Comparison of ENCODE assay signal across 8 mouse cellular contexts in the genomic region with DNA sequence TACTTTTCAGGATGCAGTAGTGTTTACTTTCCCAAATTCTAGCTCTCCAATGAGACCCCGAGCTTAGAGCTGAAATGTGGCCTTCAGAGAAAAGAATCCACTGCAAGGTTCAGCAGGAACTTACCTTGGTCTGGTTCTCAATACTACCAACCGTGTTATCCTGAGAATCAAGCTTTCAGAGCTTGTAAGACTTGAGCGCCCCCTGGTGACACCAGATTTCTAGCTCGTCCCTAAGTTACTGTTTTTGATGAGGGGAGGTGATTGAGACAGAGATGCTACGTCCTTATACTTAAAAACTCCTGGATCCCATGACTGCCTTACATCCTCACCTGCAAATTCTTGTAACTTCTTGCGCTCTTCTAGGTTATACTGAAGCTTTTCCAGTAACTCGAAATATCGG. TPM values are rescaled to one million over a fixed set of nuclear protein-coding genes. Genes with fewer than 3 reads are reported as not detected.
DNase-seq lines count a peak whose midpoint lies in the region; ATAC-seq and TF ChIP-seq lines count a peak whose summit lies in the region.
"Had no signal": no experiment of that assay in that cellular context is flagged by ENCODE, and none has a peak within 500 bp of the region (broad histone marks: within the 10 kb centered on the region; RNA-seq: fewer than 3 reads in every experiment).

No protein-coding gene starts in this region.

- no peak overlapping the region for H3K4me2 ChIP-seq in lung, postnatal 0 days (replicated peaks; ENCODE audit: low read depth, low read length)

- TF ChIP-seq EP300 in lung, postnatal 0 days (IDR thresholded peaks at IDR 0.05), result no peak

- TF ChIP-seq CTCF in lung, postnatal 0 days (IDR thresholded peaks at IDR 0.05), result peak; percentile 86

- no peaks in the 10 kb centered on the region for H3K4me1 ChIP-seq in lung, postnatal 0 days (ENCODE audit: insufficient read depth, low read depth, low read length)

- H3K4me3 ChIP-seq in lung, postnatal 0 days (ENCODE audit: low read depth, low read length), result no peak overlapping the region

- no peak for ATAC-seq in lung, postnatal 0 days

- DNase-seq in CD4-positive helper T cell, adult 2 months (ENCODE audit: low read depth, low spot score), result peak; percentile 76
- peak; percentile 46 for DNase-seq in MEL-GATA-1-ER (ENCODE audit: extremely low read depth, low read depth)
- DNase-seq in cerebellum, adult 18-20 months, result peak; percentile 91 to 92
- peak; percentile 70 for DNase-seq in gastrocnemius, adult 18-20 months (ENCODE audit: low spot score)
- peak; percentile 85 for DNase-seq in layer of hippocampus, adult 11-12 months (ENCODE audit: low spot score)
- peak; percentile 86 for DNase-seq in lung, postnatal 0 days (ENCODE audit: low spot score)
- peak; percentile 98 for DNase-seq in right cerebral cortex, postnatal 4 days

- no peak overlapping the region for H3K9ac ChIP-seq in lung, postnatal 0 days (replicated peaks; ENCODE audit: low read depth)

- no peaks in the 10 kb centered on the region for H3K9me3 ChIP-seq in lung, postnatal 0 days (ENCODE audit: low read length)

- no peaks in the 10 kb centered on the region for H3K27me3 ChIP-seq in lung, postnatal 0 days (replicated peaks; ENCODE audit: insufficient read depth, low read length)

- H3K27ac ChIP-seq in lung, postnatal 0 days (ENCODE audit: low read length), result no peak overlapping the region

- whole genome bisulfite sequencing in lung, postnatal 0 days, result 13% methylated on average over 8 of the region's 8 CpGs

- H3K36me3 ChIP-seq in lung, postnatal 0 days (ENCODE audit: insufficient read depth, low read length), result no peaks in the 10 kb centered on the region

RNA-seq across cellular contexts. Expression of gene Strc, which starts 9.7 kb away (rescaled TPM):
- total RNA-seq in gastrocnemius, adult 18-20 months (2021), result under 1 TPM in 1 of 2 experiments, not detected in 1; 0.09 TPM
- polyA plus RNA-seq in lung, postnatal 0 days (2015; fragmentation: Nextera tagmentation; extraction: Ambion mirVana), result not detected in 2 replicates
- polyA plus RNA-seq: heart, embryonic 16.5 days had no signal

RNA-seq across cellular contexts. Expression of gene Pdia3, which starts 17.0 kb away (rescaled TPM):
- total RNA-seq in gastrocnemius, adult 18-20 months (2021), result 10 to 100 TPM; 28.3 to 39.1 TPM
- 371 and 415 TPM in 2 replicates for polyA plus RNA-seq in lung, postnatal 0 days (2015; fragmentation: Nextera tagmentation; extraction: Ambion mirVana)

RNA-seq across cellular contexts. Expression of gene Catsper2, which starts 17.0 kb away (rescaled TPM):
- total RNA-seq in gastrocnemius, adult 18-20 months (2021), result 1 to 10 TPM; 1.7 to 1.8 TPM
- 1.7 and 1.8 TPM in 2 replicates for polyA plus RNA-seq in lung, postnatal 0 days (2015; fragmentation: Nextera tagmentation; extraction: Ambion mirVana)

RNA-seq across cellular contexts. Expression of gene Ckmt1, which starts 39.1 kb away (rescaled TPM):
- not detected for total RNA-seq in gastrocnemius, adult 18-20 months (2021)
- 35.1 and 37.3 TPM in 2 replicates for polyA plus RNA-seq in lung, postnatal 0 days (2015; fragmentation: Nextera tagmentation; extraction: Ambion mirVana)

RNA-seq across cellular contexts. Expression of gene Ppip5k1, which starts 41.4 kb away (rescaled TPM):
- total RNA-seq in gastrocnemius, adult 18-20 months (2021), result 100 to 1,000 TPM; 107 to 127 TPM
- 9.7 and 11.1 TPM in 2 replicates for polyA plus RNA-seq in lung, postnatal 0 days (2015; fragmentation: Nextera tagmentation; extraction: Ambion mirVana)

Comparison
In these comparisons a context has a peak if more than half of its experiments do, and no peak if none do; other contexts are left out.
1. DNase-seq: peak in every context shown above with its lines; median percentile 98 in right cerebral cortex, postnatal 4 days; 92 in cerebellum, adult 18-20 months; 86 in lung, postnatal 0 days; 85 in layer of hippocampus, adult 11-12 months; 76 in CD4-positive helper T cell, adult 2 months; 70 in gastrocnemius, adult 18-20 months; 46 in MEL-GATA-1-ER.